Mouse (Mus musculus): ENCODE results near the gene Mthfr. TPM values are rescaled to one million over a fixed set of nuclear protein-coding genes. Genes with fewer than 3 reads are reported as not detected.
"Not testable (repeated sequence)": the region's sequence is repeated elsewhere in the genome, so short reads cannot be mapped to it uniquely, and the experiment has no call there.

Gene Mthfr
- total RNA-seq, 2 experiments from 2014 or later, result 13.1 to 14.7 TPM

DNA sequence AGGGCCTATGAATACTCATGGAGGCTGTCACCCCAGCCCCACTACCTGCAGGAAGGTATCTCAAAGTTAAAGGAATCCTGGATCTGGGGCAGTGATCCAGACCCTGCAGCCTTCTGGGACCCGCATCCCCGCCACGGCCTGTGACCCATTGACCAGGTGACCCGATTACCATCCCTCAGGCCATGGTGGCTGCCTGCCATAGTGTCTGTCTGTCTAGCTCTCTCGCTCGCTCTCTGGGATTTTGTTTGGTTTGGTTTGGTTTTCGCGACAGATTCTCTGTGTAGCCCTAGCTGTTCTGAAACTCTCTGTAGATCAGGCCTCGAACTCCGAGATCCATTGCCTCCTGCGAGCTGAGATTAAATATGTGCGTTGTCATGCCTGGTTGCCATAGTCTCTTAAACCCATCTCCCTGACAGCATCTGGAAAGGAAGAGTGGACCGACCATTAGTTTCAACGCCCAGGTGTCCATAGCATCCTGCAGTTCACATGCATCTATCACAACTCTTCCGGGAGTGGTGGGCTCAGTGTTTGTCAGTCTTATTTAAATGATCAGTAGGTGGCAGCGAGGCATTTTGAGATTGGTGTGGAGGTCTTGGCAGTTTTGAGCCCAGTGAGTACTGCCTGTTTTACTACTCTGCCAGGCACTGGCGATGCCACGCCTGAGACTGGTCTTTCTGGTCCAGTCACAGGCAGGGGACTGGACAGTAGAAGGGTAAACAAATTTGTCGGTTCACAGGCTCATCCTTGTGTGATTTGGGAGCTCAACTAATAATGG, 564 bp downstream of the Mthfr start:
- intact Hi-C loops (cut with DNase I), result no loop called here
- no peak for DNase-seq

DNA sequence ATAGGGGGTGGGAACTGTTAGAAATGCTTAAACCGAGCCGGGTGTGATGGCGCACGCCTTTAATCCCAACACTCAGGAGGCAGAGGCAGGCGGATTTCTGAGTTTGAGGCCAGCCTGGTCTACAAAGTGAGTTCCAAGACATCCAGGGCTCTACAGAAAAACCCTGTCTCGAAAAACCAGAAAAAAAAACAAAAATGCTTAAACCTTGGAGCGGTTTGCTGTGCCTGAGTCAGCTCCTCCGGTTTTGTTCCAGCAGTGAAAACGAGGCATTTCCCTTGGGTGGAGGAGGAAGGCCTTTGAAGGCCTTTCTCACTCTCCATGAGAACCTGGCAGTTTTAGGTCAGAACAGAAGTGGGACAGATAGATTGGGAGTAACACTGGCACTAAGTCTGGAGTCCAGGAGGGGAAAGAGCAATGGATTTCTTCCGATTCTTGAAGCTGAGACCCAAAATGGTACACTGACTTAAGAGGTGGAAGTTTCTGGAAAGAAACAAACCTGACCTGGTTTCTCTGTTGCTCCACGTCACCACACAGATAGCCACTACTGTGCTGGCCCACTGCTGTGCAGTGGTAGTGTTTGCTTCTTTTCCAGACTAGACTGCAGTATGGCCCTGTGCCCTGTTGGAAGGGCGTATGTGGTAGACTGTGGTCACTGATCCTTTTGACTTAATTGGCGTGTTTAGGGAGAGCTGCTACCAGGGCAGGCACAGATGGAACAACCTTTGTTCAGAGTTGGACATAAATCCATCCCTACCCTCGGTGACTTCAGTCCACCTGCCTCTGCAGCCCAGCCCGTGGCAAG, 1.4 kb downstream of the Mthfr start:
- peak in 1 of 2 experiments; percentile 33 for DNase-seq
- intact Hi-C loops (cut with DNase I), result no loop called here

DNA sequence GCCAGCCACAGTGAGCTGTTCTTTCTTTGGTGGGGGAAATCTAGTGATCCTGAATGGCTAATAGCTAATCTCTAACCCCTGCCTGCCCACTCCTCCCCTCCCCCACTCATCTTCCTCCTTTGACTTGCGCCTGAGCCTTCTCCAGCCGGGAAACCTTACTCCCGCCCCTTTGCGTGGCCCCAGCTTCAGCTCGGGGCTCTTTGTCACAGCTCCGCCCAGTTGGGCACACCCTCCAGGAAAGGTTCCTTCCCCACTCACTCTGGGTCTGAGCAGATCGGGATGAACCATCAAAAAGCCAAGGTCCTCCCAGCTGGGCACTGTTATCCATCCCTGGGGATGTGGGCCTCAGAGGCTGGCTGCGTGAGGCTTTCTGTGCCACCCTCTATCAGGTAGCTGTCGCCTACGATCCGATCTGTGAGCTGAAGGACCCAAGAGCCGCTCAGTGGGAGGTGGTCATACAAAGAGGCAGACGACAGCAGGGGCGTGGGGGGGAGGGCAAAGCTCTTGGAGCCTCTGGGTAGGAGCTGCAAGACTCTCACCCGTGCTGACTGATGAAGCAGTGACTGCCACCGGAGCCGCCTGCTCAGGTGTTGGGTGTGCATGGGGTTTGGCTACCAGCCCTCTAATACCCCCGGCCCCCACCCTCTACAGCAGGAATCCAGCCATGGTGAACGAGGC, 2.2 kb downstream of the Mthfr start:
- intact Hi-C loops (cut with DNase I), result no loop called here
- DNase-seq, result peak; percentile 73 to 78

DNA sequence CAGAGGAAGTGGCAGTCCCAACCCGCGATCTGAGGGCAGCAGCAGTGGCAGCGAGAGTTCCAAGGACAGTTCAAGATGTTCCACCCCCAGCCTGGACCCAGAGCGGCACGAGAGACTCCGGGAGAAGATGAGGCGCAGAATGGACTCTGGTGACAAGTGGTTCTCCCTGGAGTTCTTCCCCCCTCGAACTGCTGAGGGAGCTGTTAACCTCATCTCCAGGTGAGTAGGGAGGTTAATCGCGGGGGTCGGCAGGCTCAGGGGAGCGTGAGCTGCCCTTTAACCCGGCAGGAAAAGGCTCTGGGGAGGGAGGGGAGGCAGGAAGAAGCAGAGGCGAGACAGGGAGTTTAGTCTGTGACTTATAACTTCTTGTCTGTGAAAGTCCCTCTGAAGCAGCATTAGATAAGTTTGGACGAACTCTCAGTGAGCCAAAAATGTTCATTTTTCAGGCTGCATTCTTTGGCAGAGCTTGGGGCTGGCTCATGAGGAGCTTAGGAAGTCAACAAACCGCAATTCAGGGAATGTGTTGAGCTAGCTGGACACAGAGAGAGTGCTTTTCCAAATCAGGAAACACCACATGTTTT, 2.8 kb downstream of the Mthfr start:
- intact Hi-C loops (cut with DNase I), result no loop called here
- DNase-seq, result peak; percentile 37 to 50

DNA sequence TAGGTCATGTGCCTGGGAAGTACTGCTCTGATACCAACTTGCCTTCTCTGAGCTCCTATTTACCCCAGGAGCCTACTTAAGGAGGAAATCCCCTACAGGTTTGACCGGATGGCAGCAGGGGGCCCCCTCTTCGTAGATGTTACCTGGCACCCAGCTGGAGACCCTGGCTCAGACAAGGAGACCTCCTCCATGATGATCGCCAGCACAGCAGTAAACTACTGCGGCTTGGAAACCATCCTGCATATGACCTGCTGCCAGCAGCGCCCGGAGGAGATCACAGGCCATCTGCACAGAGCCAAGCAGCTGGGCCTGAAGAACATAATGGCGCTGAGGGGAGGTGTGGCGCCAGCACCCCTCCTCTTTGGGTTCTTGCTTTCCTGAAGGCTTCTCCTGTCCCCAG, 4.5 kb downstream of the Mthfr start:
- DNase-seq; intact Hi-C loops (cut with DNase I): not testable (repeated sequence)

DNA sequence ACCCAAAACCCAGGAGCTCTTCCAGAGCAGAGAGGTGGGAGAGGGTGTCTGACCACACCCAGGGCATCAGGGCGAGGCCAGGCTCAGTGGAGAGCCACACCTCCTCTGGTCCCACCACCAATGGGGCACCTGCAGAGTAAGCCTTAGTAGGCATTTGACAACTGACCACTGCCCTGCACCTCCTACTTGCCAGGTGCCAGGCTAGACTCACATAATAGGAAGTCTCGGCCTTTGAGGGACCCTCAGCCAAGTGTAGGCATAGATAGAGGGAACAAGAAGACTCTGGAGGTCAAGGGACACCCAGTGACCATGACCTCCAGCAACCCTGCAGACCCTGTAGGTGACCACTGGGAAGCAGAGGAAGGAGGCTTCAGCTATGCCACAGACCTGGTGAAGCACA, 5.2 kb downstream of the Mthfr start:
- intact Hi-C loops (cut with DNase I), result no loop called here
- DNase-seq, result no peak

DNA sequence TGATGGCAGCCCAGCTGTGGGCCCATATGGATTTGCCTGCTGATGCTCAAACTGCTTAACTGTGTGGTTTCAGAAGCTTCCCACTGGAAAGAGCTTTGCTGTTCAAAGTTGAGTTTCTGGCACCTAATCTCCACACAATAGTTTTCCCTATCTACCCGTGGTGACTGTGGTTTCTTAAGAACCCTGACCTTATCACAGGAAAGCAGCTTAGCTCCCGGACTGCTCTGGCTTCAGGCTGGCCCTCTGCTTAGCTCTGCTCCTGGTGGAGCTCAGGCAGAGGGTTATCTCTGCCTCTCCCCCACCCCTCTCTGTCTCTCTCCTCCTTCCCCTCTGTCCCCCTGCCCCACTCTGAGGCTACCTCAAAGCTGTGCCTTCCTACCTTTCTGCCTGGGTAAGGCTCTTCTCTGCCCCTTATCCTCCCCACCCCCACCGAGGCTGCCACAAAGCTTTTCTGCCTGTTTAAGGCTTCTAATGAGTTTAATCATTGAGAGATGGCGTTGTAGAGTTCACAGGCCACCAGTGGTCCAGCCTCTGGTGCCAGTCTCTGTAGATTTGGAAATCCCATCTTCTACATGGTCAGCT, 7.7 kb downstream of the Mthfr start:
- intact Hi-C loops (cut with DNase I), result no loop called here
- DNase-seq, result no peak

DNA sequence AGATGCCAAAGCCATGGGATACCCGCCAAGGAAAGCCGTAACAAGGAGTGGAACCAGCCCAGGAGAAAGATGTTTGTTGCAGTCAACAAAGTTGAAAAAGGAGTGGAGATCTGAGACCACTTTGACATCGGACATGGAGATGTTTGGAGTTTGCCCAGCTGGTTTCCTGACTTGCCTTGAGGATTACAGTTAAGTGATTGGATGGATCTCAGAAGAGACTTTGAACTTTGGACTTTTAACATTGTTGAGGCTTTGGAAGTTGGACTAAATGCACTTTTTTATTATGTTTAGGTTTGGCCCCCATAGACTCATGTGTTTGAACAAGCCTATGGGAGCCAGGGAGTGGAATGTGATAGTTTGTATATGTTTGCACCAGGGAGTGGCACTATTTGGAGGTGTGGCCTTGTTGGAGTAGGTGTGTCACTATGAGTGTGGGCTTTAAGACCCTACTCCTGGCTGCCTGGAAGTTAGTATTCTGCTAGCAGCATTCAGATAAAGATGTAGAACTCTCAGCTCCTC, 11.6 kb downstream of the Mthfr start:
- intact Hi-C loops (cut with DNase I); DNase-seq: not testable (repeated sequence)

DNA sequence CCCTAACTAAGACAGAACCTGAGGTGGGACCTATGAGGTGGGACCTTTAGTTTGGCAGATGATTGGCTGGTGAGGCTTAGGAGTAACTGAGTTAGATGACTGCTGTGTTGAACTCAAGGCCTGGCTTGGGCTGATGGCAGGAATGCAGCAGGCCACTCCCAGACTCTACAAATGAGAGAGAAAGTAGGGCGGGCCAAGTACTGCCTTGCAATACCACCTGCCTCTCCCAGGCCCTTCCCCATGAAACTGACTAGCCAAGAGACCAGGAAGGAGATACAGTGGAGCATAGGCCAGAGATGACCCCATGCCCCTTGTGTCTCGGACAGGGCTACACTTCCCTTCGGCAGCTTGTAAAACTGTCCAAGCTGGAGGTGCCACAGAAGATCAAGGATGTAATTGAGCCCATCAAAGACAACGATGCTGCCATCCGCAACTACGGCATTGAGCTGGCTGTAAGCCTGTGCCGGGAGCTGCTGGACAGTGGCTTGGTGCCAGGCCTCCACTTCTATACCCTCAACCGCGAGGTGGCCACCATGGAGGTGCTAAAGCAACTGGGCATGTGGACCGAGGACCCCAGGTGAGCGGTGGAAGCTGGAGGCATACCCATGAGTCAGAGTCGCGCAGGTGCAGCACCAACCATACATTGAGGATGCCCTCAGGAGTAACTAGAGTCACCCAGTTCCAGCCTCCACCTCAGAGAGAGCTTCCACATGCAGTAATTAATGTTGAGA, 12.3 kb downstream of the Mthfr start:
- DNase-seq, result no peak
- intact Hi-C loops (cut with DNase I), result no loop called here

DNA sequence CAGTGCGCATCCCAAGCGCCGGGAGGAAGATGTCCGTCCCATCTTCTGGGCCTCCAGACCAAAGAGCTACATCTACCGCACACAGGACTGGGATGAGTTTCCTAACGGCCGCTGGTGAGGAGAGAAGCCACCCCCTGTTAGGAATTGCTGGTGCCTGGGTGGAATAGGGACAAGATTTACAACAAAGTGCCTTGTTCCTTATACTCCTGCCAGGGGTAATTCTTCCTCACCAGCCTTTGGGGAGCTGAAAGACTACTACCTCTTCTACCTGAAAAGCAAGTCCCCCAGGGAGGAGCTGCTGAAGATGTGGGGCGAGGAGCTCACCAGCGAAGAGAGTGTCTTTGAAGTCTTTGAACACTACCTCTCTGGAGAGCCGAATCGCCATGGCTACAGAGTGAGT, 13.0 kb downstream of the Mthfr start:
- intact Hi-C loops (cut with DNase I), result no loop called here
- DNase-seq, result no peak

DNA sequence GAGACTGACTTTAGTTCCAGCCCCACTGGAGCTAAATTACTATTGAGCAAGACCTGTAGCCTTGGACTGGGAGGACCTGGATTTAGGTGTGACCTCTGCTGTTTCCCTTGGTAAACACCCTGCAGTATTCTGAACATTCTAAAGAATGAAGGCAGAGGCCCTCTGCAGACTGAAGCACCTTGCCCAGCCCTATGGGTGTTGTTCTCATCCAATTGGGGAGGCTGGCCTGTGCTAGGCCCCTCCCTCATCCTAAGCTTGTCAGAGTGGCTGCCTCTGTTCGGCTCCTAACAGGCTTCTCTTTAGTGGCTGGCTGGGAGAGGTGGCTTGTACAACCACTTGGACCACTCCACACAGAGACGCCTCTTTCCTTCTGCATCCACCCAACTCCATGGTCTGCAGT, 14.1 kb downstream of the Mthfr start:
- no peak for DNase-seq
- intact Hi-C loops (cut with DNase I), result no loop called here

DNA sequence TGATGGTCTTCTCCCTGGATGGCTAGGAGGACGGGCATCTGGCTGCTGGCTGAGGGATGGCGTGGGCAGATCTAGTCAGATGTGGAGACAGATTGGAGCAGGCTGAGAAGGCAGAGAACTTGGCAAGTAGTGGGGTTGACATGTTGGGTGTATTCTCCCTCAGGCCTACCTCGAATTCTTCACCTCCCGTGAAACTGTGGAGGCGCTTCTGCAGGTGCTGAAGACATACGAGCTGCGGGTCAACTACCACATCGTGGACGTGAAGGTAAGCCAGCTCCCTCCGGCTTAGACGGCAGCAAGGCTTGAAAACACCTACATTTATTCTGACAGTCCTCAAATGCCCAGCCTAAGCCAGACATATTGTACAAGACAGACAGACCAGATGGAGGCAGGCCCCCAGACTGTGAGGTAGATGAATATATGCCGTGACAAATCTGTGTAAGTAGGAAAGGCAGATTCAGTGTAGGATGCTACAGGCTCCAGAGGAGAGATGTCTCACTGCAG, 14.6 kb downstream of the Mthfr start:
- no peak for DNase-seq
- intact Hi-C loops (cut with DNase I), result no loop called here

DNA sequence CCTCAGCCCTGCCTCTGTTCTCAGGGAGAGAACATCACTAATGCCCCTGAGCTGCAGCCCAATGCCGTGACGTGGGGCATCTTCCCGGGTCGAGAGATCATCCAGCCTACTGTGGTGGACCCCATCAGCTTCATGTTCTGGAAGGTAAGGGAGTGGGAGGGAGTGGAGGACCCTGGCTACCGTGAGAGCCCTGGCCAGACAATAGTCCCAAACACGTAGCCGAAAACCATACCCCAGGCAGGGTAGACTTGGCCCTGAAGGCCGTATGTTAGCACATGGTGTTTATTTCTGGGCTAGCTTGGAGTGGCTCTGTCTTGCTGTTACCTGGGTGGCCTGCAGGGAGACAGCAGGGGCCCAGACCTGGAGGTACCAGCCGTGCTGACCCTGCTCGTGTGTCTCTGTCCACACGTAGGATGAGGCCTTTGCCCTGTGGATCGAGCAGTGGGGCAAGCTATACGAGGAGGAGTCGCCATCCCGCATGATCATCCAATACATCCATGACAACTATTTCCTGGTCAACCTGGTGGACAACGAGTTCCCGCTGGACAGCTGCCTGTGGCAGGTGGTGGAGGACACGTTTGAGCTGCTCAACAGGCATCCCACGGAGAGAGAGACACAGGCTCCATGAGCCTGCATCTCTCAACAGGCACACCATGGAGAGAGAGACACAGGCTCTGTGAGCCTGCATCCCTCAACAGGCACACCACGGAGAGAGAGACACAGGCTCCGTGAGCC, 16.3 kb downstream of the Mthfr start:
- DNase-seq, result no peak
- intact Hi-C loops (cut with DNase I), result no loop called here

DNA sequence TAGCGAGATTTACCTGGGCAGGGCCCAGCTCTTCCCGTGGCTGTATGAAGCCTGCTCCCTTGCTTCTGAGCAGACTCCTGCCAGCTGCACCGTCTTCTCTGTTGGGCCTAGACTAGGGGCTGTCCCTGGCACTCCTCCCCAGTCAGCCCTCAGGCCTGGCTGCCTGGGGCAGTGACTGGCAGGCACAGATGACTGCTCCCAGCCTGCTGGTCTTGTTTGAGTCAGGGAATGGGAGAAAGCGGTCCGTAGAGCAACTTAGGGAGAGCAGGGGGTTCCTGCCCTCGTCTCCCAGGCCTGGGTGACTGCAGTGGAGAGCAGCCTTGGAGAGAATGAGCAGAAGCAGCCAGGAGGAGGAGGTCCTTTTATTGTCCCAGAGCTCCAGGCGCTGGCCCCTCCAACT, 17.4 kb downstream of the Mthfr start:
- no peak for DNase-seq
- intact Hi-C loops (cut with DNase I), result no loop called here

DNA sequence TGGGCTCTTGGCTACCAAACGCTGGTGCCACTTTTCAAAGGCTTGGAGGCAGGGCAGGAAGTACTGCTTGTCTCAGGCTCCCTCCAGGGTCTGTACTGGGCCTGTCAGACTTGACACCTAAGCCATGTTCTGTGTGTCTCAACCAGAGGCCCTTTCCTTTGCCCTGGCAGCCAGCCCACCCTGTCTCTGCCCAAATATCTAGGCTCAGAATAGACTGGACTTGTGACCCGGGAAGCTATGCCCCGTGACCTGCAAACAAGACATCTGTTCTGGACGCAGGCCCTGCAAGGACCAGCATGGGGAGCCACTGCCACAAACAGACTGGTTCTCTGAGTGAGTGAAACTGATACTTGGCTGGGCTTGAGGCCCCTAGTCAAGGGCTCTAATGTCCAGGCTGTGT, 17.9 kb downstream of the Mthfr start:
- intact Hi-C loops (cut with DNase I), result no loop called here
- peak; percentile 72 to 79 for DNase-seq

DNA sequence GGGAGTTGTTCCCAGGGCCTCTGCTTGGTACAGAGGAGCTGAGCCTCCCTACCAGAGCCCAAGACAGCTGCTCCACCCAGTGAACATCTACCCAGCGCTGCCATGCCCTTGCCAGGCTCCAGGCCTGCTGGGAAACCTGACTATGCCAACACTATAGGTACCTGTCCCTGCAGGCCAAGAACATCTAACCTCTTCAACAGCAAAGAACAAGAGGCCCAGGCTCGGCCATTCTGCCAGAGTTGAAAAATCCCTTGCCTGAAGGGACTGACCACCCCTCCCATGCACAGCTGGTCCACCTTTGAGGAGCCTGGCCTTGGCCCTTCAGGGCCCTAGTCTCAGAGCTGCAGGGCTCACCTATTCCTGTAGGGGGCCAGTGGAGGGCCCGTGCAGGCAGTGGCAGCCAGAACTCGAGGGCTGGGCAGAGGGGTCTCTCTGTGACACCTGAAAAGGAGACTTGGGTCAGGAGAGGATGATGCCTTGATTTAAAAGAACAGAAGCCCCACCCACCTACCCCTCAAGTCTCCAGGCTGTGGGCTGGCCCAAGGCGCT, 18.9 kb downstream of the Mthfr start:
- intact Hi-C loops (cut with DNase I), result no loop called here
- DNase-seq, result no peak

DNA sequence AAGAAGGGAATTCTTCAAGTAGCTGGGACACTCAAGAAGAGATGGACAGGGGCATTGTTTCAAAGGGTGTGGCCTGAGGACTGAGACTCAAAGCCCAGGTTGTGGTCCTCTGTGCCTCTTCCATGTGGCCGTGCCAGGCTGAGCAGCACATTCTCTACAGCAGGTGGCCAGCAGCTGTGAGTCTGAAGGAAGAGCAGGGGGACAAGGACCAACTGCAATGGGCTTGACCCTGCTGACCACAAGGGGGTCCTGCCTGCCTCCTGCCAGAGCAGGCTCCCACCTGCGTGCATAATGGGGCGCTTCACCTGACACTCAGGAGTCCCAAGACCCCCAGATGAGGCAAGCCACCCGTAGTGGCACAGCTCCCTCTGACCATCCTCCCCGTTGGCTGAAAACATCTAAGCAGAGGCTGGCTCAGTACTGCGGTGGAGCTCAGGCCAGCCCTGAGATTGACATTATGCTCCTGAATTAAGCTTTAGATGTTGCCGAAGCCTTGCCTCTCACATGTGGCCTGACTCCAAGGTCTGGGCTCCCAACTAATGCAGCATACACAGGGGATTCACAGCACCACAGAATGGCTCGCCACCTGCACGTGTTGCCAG, 19.4 kb downstream of the Mthfr start:
- DNase-seq, result no peak
- intact Hi-C loops (cut with DNase I), result no loop called here

DNA sequence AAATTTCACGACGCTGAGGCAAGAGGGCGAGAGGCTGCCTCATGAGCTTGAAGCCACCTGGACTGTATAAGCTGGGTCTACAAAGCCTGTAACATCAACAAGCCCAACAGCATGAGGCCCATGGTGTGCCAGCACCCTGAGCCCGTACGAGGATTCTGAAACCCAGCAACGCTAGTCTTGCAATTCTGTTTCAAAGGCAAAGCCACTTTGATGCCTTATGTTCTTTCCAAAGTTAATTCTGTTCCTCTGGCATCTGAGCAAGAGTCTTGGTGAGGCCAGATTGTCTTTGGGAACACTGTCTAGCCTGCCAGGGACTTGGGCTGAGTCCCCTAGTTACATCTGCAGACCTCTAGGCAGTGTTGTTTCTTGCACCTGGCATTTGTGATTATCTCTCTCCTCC, 20.1 kb downstream of the Mthfr start:
- intact Hi-C loops (cut with DNase I), result no loop called here
- DNase-seq, result no peak
